Mouse (Mus musculus): ENCODE data around the gene Zbtb44.
A peak's percentile ranks its signal among the peaks of the same experiment; 100 is the strongest.

Gene Zbtb44

DNA sequence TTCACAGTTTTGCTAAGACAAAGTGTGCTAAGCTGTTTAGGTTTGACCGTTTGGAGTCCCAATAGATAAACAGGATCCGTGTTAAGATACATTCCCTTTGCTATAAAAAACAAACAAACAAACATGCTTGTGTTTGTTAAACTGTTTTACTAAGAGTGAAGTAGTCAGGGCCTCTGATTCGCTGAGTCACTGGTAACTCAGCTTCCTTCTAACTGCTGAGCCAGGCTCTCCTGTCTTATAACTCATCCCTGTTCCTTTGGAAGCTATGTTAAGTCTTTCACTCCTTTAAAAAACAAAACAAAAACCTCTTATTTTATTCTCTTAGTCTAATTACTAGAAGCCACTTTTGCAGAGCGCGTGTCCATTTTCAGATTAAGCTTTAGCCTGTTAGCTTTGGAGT, 41.8 kb downstream of the Zbtb44 start:
- no peak for DNase-seq

GRCm38 (mm10) chr9:31073797-31074196, 43.4 kb downstream of the Zbtb44 start:
- no peak for DNase-seq

DNA sequence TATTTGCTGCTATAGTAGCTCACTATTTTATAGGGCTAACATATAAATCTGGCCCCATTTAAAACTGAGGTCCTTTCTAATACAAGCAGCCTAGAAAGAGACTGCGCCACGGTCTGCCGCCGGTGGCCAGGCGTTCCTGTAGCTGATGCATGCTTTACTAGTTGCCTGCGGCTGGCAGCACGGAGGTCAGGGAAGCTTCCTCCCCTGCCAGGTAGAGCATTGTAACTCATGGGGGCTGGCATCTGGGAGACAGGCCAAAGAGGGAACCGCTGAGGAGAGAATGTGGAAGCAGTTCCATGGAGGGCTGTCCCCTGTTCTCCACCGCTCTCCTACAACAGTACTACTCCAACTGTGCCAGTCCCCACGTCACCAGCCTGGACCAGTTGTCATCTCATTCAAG, 44.4 kb downstream of the Zbtb44 start:
- no peak for DNase-seq

GRCm38 (mm10) chr9:31080726-31081125, 50.3 kb downstream of the Zbtb44 start:
- DNase-seq: no peak

GRCm38 (mm10) chr9:31082054-31082666, 51.7 kb downstream of the Zbtb44 start:
- DNase-seq: peak; percentile 69

DNA sequence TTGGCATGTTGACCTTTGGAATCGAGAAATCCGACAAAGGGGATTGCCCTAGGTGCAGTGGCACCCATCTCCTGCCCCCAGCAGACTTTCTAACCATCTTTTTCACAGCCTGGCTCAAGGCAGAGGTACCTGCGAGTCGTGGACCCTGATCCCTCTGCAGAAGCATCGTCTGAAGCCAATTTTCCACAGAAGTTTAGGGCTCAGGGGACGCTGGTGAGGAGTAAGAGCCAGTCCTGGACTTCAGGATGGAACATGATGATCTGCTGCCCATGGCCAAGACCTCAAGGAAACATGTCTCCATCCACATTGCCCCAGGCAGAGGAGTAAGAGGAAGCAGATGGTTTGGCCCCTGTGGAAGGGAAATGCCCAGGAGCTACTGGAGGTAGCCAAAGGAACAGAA, 52.3 kb downstream of the Zbtb44 start:
- DNase-seq: no peak

- DNase-seq: no peak
Measured at GRCm38 (mm10) chr9:31085556-31085955, 55.1 kb downstream of the Zbtb44 start.

GRCm38 (mm10) chr9:31086085-31086753, 55.8 kb downstream of the Zbtb44 start:
- no peak for DNase-seq

- DNase-seq: no peak
Measured at GRCm38 (mm10) chr9:31086754-31087145, 56.3 kb downstream of the Zbtb44 start.

DNA sequence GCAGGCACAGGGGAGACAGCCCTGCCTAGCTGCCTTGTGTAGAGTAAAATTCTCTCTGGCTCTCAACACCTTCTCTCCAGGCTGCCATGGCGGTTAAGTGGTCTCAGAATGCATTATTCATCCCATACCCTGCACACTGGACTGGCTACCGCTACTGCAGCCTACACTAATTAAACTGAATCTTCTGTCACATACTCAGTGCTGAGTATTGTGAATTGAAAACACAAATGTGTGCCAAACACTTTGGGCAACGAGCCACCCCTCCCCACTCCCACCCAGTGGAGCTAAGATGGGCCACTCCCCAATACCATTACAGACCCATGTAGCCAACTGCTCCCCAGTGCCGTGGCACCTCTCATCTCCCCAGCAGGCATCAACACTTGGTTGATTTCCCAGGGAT, 57.0 kb downstream of the Zbtb44 start:
- no peak for DNase-seq

- DNase-seq: no peak
Measured at GRCm38 (mm10) chr9:31088116-31088515, 57.7 kb downstream of the Zbtb44 start.

GRCm38 (mm10) chr9:31088883-31089282, 58.4 kb downstream of the Zbtb44 start:
- no peak for DNase-seq

DNA sequence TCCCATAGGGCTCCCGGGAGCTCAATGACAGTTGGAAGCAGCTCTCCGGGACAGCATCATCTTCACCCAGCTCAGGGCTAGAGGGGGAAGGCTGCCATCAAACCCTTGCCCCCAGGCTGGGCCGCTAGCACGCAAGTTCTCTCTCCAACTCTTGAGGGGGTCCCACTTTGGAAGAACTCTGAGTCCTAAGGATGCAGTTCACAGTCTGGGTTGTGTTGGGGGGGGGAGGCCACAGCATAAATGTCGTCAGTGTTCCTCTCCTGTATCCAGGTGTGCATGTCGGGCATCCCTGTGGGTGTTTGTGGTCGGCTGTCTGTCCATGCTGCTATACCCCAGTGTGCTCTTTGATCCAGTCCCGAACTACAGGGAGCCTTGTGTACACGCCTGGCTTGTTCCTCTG, 59.1 kb downstream of the Zbtb44 start:
- no peak for DNase-seq

DNA sequence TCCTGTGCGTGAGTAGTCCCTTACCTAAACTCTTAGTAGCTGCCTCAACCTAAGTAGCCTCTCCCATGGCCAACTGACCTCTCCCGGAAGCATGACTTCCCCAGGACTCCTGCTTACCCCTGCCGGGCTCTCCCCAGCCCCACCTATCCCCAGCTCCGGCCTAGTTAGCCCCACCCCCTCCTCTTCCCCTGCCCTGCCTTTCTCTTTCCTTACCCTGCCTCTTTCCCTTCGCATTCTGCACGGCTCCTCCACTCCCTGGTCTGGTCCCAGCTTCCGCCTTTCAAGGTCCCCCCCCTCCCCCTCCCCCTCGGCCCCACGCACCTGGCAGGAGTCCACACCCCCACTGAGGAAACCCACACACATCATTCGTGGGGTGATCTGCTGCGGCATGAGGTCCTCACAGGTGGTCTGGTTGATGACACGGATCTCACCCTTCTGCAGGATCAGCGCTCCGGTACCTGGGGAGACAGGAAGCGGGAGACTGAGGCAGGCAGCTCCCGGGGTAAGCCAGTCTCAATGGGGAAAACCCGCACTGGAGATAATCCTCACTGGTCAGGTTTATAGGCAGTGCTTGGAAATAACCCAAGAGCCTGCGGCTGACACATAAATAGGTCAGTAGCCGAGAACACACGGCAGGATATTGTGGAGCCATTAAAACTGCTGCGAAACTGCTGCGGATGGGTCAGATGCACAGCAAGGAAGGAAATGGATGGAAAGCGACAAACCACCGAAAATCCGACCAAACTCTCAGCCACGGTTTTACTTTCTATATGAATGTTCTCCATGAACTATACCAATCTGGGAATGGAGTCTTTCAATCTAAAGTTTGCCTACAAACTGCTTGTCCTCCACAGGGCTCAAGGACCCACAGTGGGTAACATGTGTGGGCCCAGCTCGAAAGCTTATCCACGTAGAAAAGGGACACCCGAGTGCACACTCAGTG, 59.9 kb downstream of the Zbtb44 start:
- peak; percentile 66 for DNase-seq

- peak; percentile 78 for DNase-seq
Measured at GRCm38 (mm10) chr9:31091162-31091581, 60.7 kb downstream of the Zbtb44 start.

DNA sequence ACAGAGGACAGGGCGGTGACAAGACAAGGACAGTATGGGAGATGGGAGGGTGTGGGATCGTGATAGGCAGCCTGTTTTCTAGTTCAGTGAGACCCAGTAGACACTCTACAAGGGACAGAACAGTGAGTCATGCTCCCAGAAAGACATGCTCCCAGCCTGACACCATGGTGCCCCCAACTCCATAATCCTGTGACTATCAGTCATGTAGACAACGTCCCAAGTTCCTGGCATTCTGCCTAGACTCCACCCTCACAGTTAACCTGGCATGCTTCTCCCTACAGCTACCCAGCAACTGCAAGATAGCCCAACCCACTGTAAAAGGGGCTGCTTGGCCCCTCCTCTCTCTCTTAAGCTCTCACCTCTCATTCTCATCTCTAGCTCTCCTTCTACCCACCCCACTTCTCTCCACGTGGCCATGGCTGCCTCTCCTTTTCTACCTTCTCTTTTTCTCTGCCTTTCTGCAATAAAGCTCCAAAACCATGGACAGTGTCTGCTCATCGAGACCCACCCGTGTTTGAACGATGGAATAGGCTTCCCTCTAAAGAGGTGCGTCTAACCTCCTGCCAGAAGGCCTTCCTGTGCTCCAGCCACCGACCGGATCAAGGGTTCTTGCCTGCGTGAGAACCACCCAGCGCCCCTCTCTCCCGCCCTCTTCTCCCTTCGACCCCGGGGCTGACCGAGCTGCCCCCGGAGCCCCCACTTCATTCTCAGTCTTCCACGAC, 61.8 kb downstream of the Zbtb44 start:
- DNase-seq: no peak

DNA sequence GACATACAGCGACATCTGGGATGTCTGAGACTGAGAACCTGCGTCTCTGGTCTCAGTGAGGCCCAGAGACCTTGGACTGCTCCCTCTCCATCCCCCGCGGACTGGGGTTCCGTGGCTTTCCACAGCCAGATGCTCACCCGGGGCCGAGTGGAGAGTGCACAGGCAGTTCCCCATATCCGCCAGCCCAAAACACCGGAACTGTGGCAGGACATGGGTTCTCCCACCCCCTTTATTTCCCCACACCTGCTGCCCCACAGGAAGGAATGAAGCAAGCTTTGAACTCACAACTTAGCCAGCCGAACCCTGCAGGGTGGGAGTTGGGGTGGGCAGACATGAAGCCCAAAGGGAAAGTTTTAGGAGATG, 62.4 kb downstream of the Zbtb44 start:
- no peak for DNase-seq

DNA sequence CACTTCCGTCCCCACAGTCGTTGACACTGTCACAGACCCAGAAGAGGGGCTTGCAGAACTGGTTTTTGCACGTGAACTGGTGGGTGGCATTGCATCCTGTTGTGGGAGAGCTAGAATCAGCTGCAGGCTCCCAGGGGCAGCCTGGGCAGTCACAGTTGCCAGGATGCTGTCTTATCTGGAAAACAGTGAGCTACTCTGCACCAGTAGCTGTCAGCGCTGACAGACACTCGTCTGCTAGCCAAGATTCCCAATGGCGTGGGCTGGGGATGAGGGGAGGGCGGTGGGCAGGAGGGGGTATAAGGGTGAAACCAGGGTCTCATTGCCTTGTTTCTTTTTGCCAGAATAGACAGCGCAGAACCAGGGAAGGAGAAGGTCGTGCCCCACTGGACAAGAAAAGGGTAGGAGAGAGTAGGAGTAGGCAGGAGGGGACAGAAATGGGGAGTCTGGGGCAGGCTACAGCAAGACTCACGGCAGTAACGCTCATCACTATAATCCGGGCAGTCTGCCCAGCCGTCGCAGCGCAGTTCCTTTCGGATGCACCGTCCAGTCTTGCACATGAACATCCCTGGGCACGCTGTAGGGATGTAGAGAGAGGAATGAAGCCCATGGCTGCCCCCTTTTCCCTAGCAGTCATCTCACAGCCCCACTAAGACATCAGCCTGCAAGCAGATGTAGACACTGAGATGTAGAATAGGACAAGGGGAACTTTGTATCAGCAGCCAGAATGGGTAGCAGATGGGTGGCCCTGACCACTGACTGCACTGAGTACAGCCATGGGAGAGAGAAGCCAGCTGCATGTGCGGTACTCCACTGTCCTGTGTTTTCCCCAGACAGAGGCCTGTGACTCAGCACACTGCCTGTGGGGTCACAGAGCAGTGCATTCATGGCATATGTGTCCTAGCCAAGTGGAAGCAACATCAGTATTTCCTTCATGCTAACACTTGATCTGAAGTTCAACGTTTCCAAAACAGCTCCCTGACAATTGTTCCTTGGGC, 66.9 kb downstream of the Zbtb44 start:
- DNase-seq: no peak

GRCm38 (mm10) chr9:31098118-31098517, 67.7 kb downstream of the Zbtb44 start:
- no peak for DNase-seq

GRCm38 (mm10) chr9:31108464-31108863, 78.0 kb downstream of the Zbtb44 start:
- no peak for DNase-seq

DNA sequence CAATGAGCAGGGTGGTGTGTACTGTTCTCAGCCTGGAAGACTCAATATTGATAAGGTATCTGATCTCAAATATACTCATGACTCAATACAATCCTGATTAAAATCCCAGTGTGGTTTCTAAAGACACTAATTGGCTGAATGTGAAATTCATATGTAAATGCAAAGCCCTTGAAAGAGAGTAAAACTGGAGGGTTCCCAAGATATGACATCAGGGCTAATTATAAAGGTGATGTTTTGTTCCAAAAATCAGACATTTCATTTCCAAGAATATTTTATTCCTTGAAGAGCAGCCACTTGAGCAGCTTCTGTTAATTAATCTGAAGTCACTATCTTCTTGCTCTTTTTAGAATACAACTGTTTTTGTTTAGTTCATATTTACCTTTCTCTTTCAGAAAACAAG, 85.1 kb downstream of the Zbtb44 start:
- no peak for DNase-seq

- no peak for DNase-seq
Measured at GRCm38 (mm10) chr9:31117088-31117487, 86.6 kb downstream of the Zbtb44 start.
